Mouse (Mus musculus) cerebellum, postnatal 25 days (tissue): Measurements from ENCODE around the gene Fcho1.
"Not testable (repeated sequence)": the region's sequence is repeated elsewhere in the genome, so short reads cannot be mapped to it uniquely, and the experiment has no call there.

Experiments used
- DNase-seq, 2 experiments: peaks; one replicate each; pipeline ENCODE4 v3.0.0; 2021; ENCODE audit warnings: mixed read lengths in 2 of 2

Fcho1 gene

GRCm38 (mm10) chr8:71717096-71717495, 8.4 kb downstream of the Fcho1 start:
- DNase-seq: no peak

DNA sequence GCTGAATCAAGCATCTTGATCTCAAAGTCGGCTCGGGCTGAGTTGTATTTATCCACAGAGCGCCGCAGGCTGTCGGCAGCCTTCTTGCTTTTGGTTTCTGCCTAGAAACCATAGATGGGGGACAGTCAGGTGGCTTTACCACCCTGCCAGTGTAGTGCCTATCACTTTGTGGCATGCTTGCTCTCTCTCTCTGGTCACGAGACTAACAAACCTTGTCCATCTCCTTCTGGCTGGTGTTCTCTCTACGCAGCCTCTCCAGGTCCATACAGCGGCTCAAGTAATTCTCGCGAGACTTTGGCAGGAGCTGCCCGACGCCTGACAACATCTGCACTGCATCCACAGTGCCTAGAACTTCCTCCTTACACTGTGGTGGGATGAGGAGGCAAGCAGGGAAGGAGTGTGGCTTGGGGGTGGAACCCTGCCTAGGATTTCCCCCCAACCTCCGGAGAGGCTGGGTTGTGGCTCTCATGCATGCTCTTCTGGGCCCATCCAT, 8.9 kb downstream of the Fcho1 start:
- no peak for DNase-seq

DNA sequence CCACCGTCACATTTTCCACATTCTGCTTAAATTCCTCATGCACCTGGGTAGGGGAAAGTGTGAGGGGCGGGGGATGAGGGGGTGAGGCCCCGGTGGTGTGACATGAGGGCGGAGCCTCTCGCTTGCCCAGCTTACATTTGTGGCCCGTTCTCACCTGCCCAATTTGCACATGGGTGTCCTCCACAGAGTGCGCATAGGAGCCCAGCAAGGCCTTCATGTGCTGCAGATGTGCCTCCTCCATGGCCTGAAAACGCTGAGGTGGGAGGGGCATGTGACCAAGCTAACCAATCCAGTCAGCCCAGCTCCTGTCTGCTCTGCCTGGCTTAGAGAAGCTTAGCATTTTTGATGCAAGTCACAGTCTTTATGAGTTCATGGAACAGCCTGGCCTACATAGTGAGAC, 10.0 kb downstream of the Fcho1 start:
- DNase-seq: no peak

GRCm38 (mm10) chr8:71711574-71711973, 13.9 kb downstream of the Fcho1 start:
- DNase-seq: no peak

DNA sequence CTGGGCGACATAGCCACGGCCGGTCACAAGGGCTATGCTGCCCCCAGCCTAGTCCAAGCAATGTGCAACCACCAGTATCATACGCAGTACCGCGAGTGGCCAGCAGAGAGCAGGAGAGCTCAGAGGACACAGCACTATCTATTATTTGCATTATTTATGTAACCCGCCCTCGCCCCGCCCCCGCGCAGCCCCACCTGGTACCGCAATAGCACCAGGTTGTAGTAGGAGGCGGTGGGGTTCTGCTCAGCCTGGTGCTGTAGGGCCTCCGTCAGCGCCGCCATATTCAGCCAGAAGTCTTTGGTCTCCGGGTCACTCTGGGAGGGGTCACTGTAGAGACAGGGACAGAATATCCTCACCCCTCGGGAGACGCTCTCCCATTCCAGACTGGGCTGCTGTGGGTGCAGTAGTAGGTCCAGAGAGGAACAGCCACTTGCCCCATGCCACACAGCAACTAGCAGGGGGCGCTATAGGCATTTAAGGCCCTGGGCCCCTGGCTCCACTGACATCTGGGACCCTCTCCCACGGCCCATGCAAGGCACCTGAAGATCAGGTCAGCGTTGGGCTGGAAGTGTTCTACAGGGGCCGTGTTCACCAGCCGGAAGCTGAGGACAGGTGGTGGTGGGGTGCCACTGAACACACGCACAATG, 15.6 kb downstream of the Fcho1 start:
- DNase-seq: peak; percentile 97 to 99

- DNase-seq: no peak
Measured at GRCm38 (mm10) chr8:71709134-71709799, 16.2 kb downstream of the Fcho1 start.

GRCm38 (mm10) chr8:71707874-71708273, 17.6 kb downstream of the Fcho1 start:
- DNase-seq: peak in 1 of 2 experiments; percentile 66

- not testable (repeated sequence) for DNase-seq
Measured at GRCm38 (mm10) chr8:71703400-71703799, 22.1 kb downstream of the Fcho1 start.

DNA sequence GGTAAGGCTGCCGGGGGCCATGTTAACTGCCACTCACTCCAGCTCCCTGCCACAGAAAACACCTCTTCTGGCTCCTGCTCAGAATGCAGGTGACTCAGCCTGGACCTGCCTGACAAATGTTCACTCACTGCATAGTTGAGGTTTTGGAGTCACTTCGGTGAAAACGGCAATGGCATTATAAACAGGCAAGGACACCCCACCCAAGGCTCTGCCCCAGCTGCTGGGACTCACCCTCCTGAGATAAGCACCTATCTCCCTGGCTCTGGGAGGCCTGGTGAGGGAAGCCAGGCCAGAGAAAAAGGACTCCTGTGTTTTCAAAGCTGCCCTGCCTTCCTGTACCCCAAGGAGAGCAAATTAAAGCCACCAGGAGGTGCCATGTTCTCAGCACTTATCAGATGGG, 22.6 kb downstream of the Fcho1 start:
- DNase-seq: no peak

GRCm38 (mm10) chr8:71702087-71702432, 23.5 kb downstream of the Fcho1 start:
- DNase-seq: peak in 1 of 2 experiments; percentile 2

GRCm38 (mm10) chr8:71701414-71702086, 24.0 kb downstream of the Fcho1 start, which contains the start of gene B3gnt3:
TSS of gene B3gnt3 (minus strand) at chr8:71701789.
- peak in 1 of 2 experiments; percentile 5 for DNase-seq

DNA sequence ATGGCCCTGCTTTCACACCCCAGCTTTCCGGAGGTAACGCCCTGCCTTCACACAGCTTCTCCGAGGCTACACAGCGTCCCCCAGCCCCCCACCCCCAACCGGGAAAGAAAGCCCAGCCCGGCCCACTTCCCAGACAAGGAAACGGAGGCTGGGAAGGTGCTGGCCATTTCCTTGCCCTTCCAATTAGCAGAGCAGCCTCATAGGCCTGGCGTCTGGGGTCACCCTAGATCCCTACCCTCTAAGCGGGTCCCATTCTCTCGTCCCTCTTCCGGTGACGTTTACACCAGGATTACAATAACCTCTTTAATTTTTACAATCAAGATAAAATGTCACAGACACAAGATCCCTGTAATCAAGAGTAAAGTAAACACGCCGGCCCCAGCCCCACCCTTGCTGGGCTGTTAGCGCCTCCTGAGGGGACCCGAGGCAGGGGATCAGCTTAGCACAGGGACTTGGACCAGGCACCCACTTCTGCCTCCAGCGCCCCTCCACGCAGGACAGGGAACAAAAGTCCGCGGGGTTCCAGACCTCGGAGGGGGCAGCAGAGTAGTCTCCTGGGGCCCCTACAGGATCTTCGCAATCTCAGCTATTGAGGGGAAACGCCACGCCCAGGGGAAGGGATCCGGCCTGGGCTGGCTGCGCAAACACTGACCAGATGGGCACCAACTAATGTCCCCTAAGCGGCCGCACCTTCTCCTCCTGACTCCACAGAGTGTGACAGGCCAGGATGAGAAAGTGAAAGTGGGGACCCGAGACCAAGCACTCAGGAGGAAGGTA, 24.8 kb downstream of the Fcho1 start:
- peak in 1 of 2 experiments; percentile 14 for DNase-seq

DNA sequence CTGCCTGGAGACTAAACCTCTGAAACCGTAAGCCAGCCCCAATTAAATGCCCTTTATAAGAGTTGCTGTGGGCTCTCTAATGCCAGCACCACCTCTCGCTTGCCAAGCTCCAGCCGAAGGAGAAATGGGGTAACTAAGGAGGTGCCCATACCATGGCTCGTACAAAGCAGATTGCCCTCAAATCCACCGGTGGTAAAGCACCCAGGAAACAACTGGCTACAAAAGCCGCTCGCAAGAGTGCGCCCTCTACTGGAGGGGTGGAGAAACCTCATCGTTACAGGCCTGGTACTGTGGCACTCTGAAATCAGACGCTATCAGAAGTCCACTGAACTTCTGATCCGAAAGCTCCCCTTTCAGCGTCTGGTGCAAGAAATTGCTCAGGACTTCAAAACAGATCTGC, 30.1 kb downstream of the Fcho1 start:
- DNase-seq: not testable (repeated sequence)

GRCm38 (mm10) chr8:71693166-71694041, 32.1 kb downstream of the Fcho1 start:
- DNase-seq: peak in 1 of 2 experiments; percentile 7

GRCm38 (mm10) chr8:71692509-71692908, 33.0 kb downstream of the Fcho1 start:
- DNase-seq: no peak

GRCm38 (mm10) chr8:71689028-71689427, 36.5 kb downstream of the Fcho1 start, which contains the start of gene Insl3:
TSS of gene Insl3 (plus strand) at chr8:71689214.
- DNase-seq: peak in 1 of 2 experiments; percentile 9

GRCm38 (mm10) chr8:71687616-71688015, 37.9 kb downstream of the Fcho1 start:
- no peak for DNase-seq

DNA sequence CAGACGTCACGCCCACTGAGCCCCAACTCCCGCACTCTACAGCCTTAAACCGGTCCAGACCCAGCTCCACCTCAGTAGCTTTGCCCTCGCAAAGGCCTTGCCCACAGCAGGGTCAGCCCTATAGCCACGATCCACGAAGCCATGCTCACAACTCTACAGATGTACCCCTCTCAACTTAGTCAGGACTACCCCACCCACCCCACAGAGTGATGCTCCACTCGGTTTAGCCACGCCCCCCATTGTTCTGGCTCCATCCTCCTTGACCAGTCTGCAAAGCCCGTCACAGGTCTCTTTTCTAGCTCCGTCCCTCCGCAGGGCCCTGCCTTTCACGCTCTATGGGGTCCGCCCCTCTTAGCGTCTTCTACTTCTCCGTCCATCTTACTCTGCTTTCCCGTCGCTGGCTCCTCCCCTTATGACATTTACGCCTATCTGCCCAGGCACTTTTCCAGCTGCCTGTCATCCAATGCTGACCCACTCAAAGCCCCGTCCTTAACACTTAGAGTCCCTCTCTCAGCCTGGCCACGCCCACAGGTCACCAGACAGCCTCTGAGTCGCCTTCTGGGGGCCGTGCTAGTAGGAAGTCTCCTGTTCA, 39.3 kb downstream of the Fcho1 start:
- DNase-seq: peak in 1 of 2 experiments; percentile 18

- peak in 1 of 2 experiments; percentile 27 for DNase-seq
Measured at GRCm38 (mm10) chr8:71685573-71685972, 39.9 kb downstream of the Fcho1 start.

- no peak for DNase-seq
Measured at GRCm38 (mm10) chr8:71684701-71685100, 40.8 kb downstream of the Fcho1 start.

GRCm38 (mm10) chr8:71682832-71683231, 42.7 kb downstream of the Fcho1 start:
- DNase-seq: peak in 1 of 2 experiments; percentile 6
